Mouse (Mus musculus): ENCODE measurements around the gene Tnpo3.

Tnpo3 gene

GRCm38 (mm10) chr6:29527361-29528164, 82.1 kb downstream of the Tnpo3 start:
- DNase-seq (ENCODE audit: low spot score): no peak

- no peak for DNase-seq (ENCODE audit: low spot score)
These were observed 83.1 kb downstream of the Tnpo3 start, which contains the start of gene Irf5 for GRCm38 (mm10) chr6:29526281-29527251. Irf5 (plus strand) TSS chr6:29526625.

GRCm38 (mm10) chr6:29525256-29525655, 84.4 kb downstream of the Tnpo3 start:
- DNase-seq (ENCODE audit: low spot score): no peak

- no peak for DNase-seq (ENCODE audit: low spot score)
These were observed 85.6 kb downstream of the Tnpo3 start for GRCm38 (mm10) chr6:29524034-29524489.

- DNase-seq (ENCODE audit: low spot score): no peak
These were observed 86.2 kb downstream of the Tnpo3 start for GRCm38 (mm10) chr6:29523301-29524033.

- no peak for DNase-seq (ENCODE audit: low spot score)
These were observed 86.9 kb downstream of the Tnpo3 start for GRCm38 (mm10) chr6:29522626-29523300.

GRCm38 (mm10) chr6:29517139-29517538, 92.5 kb downstream of the Tnpo3 start:
- peak; percentile 76 for DNase-seq (ENCODE audit: low spot score)

- no peak for DNase-seq (ENCODE audit: low spot score)
These were observed 96.4 kb downstream of the Tnpo3 start for GRCm38 (mm10) chr6:29513284-29513683.

GRCm38 (mm10) chr6:29509086-29509485, 100.6 kb downstream of the Tnpo3 start:
- DNase-seq (ENCODE audit: low spot score): no peak

GRCm38 (mm10) chr6:29507447-29508309, 102.0 kb downstream of the Tnpo3 start, which contains the start of gene Kcp:
Kcp (minus strand) TSS chr6:29507952.
- DNase-seq (ENCODE audit: low spot score): no peak

GRCm38 (mm10) chr6:29506834-29507233, 102.9 kb downstream of the Tnpo3 start:
- DNase-seq (ENCODE audit: low spot score): no peak

- no peak for DNase-seq (ENCODE audit: low spot score)
These were observed 104.2 kb downstream of the Tnpo3 start for GRCm38 (mm10) chr6:29505493-29505892.

- DNase-seq (ENCODE audit: low spot score): no peak
These were observed 108.1 kb downstream of the Tnpo3 start for GRCm38 (mm10) chr6:29501599-29501998.

- no peak for DNase-seq (ENCODE audit: low spot score)
These were observed 108.9 kb downstream of the Tnpo3 start for GRCm38 (mm10) chr6:29500810-29501209.

- no peak for DNase-seq (ENCODE audit: low spot score)
These were observed 109.5 kb downstream of the Tnpo3 start for GRCm38 (mm10) chr6:29500177-29500576.

GRCm38 (mm10) chr6:29497791-29498190, 111.9 kb downstream of the Tnpo3 start:
- no peak for DNase-seq (ENCODE audit: low spot score)

- DNase-seq (ENCODE audit: low spot score): no peak
These were observed 113.4 kb downstream of the Tnpo3 start for GRCm38 (mm10) chr6:29496270-29496669.

- DNase-seq (ENCODE audit: low spot score): no peak
These were observed 115.6 kb downstream of the Tnpo3 start for GRCm38 (mm10) chr6:29494101-29494500.

Measured in lung, postnatal 25 days (tissue).